ENCODE assay signal across 24 mouse cellular contexts in the genomic region with DNA sequence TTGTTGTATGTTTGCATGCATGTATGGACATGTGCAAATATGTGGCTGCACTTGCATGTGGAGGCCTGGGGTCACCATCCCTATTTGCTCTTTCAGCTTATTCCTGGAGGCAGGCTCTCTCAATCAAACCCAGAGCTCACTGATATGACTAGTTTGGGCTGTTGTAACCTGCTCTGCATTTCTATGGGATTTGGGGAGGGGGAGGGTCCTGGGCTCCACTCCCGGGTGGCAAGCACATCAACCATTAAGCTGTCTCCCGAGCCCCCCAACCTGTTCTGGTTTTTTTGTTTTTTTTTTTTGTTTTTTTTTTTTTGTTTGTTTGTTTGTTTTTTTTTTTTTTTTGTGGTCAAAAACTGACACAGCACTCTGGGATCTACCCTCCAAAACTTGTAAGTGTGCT.
DNase-seq lines count a peak whose midpoint lies in the region; ATAC-seq lines count a peak whose summit lies in the region.
"Had no signal": no experiment of that assay in that cellular context is flagged by ENCODE, and none has a peak within 500 bp of the region (broad histone marks: within the 10 kb centered on the region; RNA-seq: fewer than 3 reads in every experiment).

No protein-coding gene starts in this region.

- no peak overlapping the region for H3K27ac ChIP-seq in midbrain, embryonic 10.5 days (replicated peaks)
- no peak overlapping the region for H3K27ac ChIP-seq in midbrain, embryonic 13.5 days
- peak overlapping the region; percentile 53; the same call in 1 of the 2 replicates for H3K27ac ChIP-seq in embryonic facial prominence, embryonic 13.5 days
- H3K27ac ChIP-seq: forebrain, embryonic 10.5 days; hindbrain, embryonic 12.5 days; intestine, embryonic 15.5 days had no signal

- H3K27me3 ChIP-seq in midbrain, embryonic 10.5 days (ENCODE audit: low read depth, poor library complexity, severe bottlenecking), result peaks cover 83% of the 10 kb centered on the region
- H3K27me3 ChIP-seq in midbrain, embryonic 13.5 days, result peaks cover 23% of the 10 kb centered on the region
- peaks cover 3% of the 10 kb centered on the region; the same call in 1 of the 2 replicates for H3K27me3 ChIP-seq in embryonic facial prominence, embryonic 13.5 days
- H3K27me3 ChIP-seq: embryonic facial prominence, embryonic 15.5 days; intestine, embryonic 15.5 days had no signal

- H3K4me1 ChIP-seq in midbrain, embryonic 10.5 days, result peaks cover 46% of the 10 kb centered on the region
- H3K4me1 ChIP-seq in midbrain, embryonic 13.5 days (replicated peaks), result peaks cover 34% of the 10 kb centered on the region
- H3K4me1 ChIP-seq in embryonic facial prominence, embryonic 13.5 days, result peaks cover 34% of the 10 kb centered on the region
- H3K4me1 ChIP-seq: heart, embryonic 12.5 days; intestine, embryonic 15.5 days had no signal

- no peak for ATAC-seq in midbrain, embryonic 13.5 days
- ATAC-seq in embryonic facial prominence, embryonic 13.5 days (ENCODE audit: insufficient number of reproducible peaks, insufficient read depth, low FRiP score, low TSS enrichment, low read depth), result no peak
- ATAC-seq: CD4-positive, CD25-positive, alpha-beta regulatory T cell, adult 4 months; forebrain, embryonic 14.5 days; intestine, embryonic 15.5 days had no signal

- 4% methylated on average over 2 of the region's 2 CpGs for WGBS in midbrain, embryonic 10.5 days
- WGBS in midbrain, embryonic 13.5 days, result 3% methylated on average over 2 of the region's 2 CpGs
- 14% methylated on average over 2 of the region's 2 CpGs for WGBS in embryonic facial prominence, embryonic 13.5 days

- H3K9me3 ChIP-seq in midbrain, embryonic 10.5 days (replicated peaks), result peaks cover 4% of the 10 kb centered on the region; the same call in 1 of the 2 replicates
- no peaks in the 10 kb centered on the region for H3K9me3 ChIP-seq in midbrain, embryonic 13.5 days
- H3K9me3 ChIP-seq in embryonic facial prominence, embryonic 13.5 days, result no peaks in the 10 kb centered on the region
- H3K9me3 ChIP-seq: embryonic facial prominence, embryonic 15.5 days; forebrain, embryonic 10.5 days; heart, embryonic 12.5 days; hindbrain, embryonic 12.5 days; intestine, embryonic 15.5 days had no signal

- H3K4me3 ChIP-seq in midbrain, embryonic 10.5 days, result no peak overlapping the region
- H3K4me3 ChIP-seq in midbrain, embryonic 13.5 days (replicated peaks), result no peak overlapping the region
- H3K4me3 ChIP-seq in embryonic facial prominence, embryonic 13.5 days, result no peak overlapping the region
- H3K4me3 ChIP-seq: embryonic facial prominence, embryonic 15.5 days; erythroblast, embryonic 14.5 days; forebrain, embryonic 10.5 days; heart, embryonic 12.5 days; hindbrain, embryonic 12.5 days; intestine, embryonic 15.5 days had no signal

- no peak overlapping the region for H3K9ac ChIP-seq in midbrain, embryonic 13.5 days (replicated peaks)
- H3K9ac ChIP-seq in embryonic facial prominence, embryonic 13.5 days, result no peak overlapping the region
- H3K9ac ChIP-seq: embryonic facial prominence, embryonic 15.5 days; heart, embryonic 12.5 days; hindbrain, embryonic 12.5 days; intestine, embryonic 15.5 days had no signal

- peak; percentile 32 for DNase-seq in embryo, embryonic 10 days (ENCODE audit: low spot score)
- no peak for DNase-seq in embryo, embryonic 11 days
- peak; percentile 23 for DNase-seq in midbrain, embryonic 10.5 days (ENCODE audit: low spot score)
- DNase-seq in R1 (ENCODE audit: low read depth, low spot score), result peak; percentile 61
- no peak for DNase-seq in frontal cortex, postnatal 10 days (ENCODE audit: low spot score in 2 of 2)
- no peak for DNase-seq in right cerebral cortex, postnatal 25 days
- DNase-seq: adrenal gland, adult 8-10 months; adrenal gland, postnatal 36 days; B cell, adult 2 months; cerebellum, adult 11 months; cerebellum, adult 8-10 months; cerebellum, postnatal 25 days; gastrocnemius, postnatal 14 days; kidney, adult 18-20 months had no signal

- H3K36me3 ChIP-seq in midbrain, embryonic 10.5 days, result no peaks in the 10 kb centered on the region
- no peaks in the 10 kb centered on the region for H3K36me3 ChIP-seq in midbrain, embryonic 13.5 days
- H3K36me3 ChIP-seq in embryonic facial prominence, embryonic 13.5 days, result no peaks in the 10 kb centered on the region
- H3K36me3 ChIP-seq: embryonic facial prominence, embryonic 15.5 days; forebrain, embryonic 10.5 days; heart, embryonic 12.5 days; hindbrain, embryonic 12.5 days; intestine, embryonic 15.5 days had no signal

- H3K4me2 ChIP-seq in midbrain, embryonic 13.5 days (replicated peaks), result no peak overlapping the region
- H3K4me2 ChIP-seq in embryonic facial prominence, embryonic 13.5 days, result no peak overlapping the region
- H3K4me2 ChIP-seq: hindbrain, embryonic 12.5 days; intestine, embryonic 15.5 days had no signal

Comparison
In these comparisons a context has a peak if more than half of its experiments do, and no peak if none do; other contexts are left out.
1. DNase-seq: peak in embryo, embryonic 10 days (single experiment), midbrain, embryonic 10.5 days (single experiment) and R1 (single experiment); none in embryo, embryonic 11 days (single experiment), frontal cortex, postnatal 10 days (0 of 2) and right cerebral cortex, postnatal 25 days (single experiment).